Mouse (Mus musculus): ENCODE measurements around the gene Ctsl.

- TF ChIP-seq CTCF (IDR thresholded peaks at IDR 0.05) = no peak
- no peak for TF ChIP-seq EP300 (IDR thresholded peaks at IDR 0.05)
These were observed 57.8 kb downstream of the Ctsl start for GRCm38 (mm10) chr13:64312916-64313289.

All from lung, postnatal 0 days (tissue).